Mouse (Mus musculus) right cerebral cortex, adult 18-20 months (tissue): ENCODE measurements around the gene Rsph10b.
"Not testable (repeated sequence)": the region's sequence is repeated elsewhere in the genome, so short reads cannot be mapped to it uniquely, and the experiment has no call there.

Experiments
- DNase-seq: peaks from one replicate; pipeline ENCODE4 v3.0.0; 2022; ENCODE audit warnings: mixed read lengths

Gene Rsph10b

GRCm38 (mm10) chr5:143994632-143995365 is 62.0 kb downstream of the Rsph10b start:
- peak; percentile 21 for DNase-seq

GRCm38 (mm10) chr5:143999409-143999808 is 66.6 kb downstream of the Rsph10b start:
- DNase-seq: no peak

- no peak for DNase-seq
Observed at GRCm38 (mm10) chr5:144002461-144003192, 69.8 kb downstream of the Rsph10b start.

GRCm38 (mm10) chr5:144013366-144014134 is 80.7 kb downstream of the Rsph10b start:
- not testable (repeated sequence) for DNase-seq

GRCm38 (mm10) chr5:144014551-144015311 is 81.9 kb downstream of the Rsph10b start, which contains the start of gene Ccz1:
Ccz1 (minus strand) TSS chr5:144014877.
- DNase-seq: peak; percentile 83

- no peak for DNase-seq
Observed at GRCm38 (mm10) chr5:144015312-144015650, 82.4 kb downstream of the Rsph10b start.

GRCm38 (mm10) chr5:144015845-144016244 is 83.0 kb downstream of the Rsph10b start:
- DNase-seq: no peak

GRCm38 (mm10) chr5:144026620-144027263 is 93.9 kb downstream of the Rsph10b start, which contains the start of gene Ocm:
Ocm (minus strand) TSS chr5:144026670.
- no peak for DNase-seq

- no peak for DNase-seq
Observed at GRCm38 (mm10) chr5:144032491-144032890, 99.7 kb downstream of the Rsph10b start.

GRCm38 (mm10) chr5:144034567-144034966 is 101.7 kb downstream of the Rsph10b start:
- peak; percentile 51 for DNase-seq
